Mouse (Mus musculus) CD8-positive naive resting alpha-beta T cell, adult 57 days (primary cell): ENCODE measurements around the gene Tmem222. TPM values are rescaled to one million over a fixed set of nuclear protein-coding genes. Genes with fewer than 3 reads are reported as not detected.

Experiments used
- total RNA-seq: library from RNA; stranded (reverse); gene quantifications from one replicate; pipeline ENCODE4 v1.2.4, GENCODE M21; 2023

Tmem222 gene
- 55.5 TPM for total RNA-seq

GRCm38 (mm10) chr4:133277104-133278026 is at the start of gene Tmem222:
TSS of gene Tmem222 (minus strand) at chr4:133277792.

DNA sequence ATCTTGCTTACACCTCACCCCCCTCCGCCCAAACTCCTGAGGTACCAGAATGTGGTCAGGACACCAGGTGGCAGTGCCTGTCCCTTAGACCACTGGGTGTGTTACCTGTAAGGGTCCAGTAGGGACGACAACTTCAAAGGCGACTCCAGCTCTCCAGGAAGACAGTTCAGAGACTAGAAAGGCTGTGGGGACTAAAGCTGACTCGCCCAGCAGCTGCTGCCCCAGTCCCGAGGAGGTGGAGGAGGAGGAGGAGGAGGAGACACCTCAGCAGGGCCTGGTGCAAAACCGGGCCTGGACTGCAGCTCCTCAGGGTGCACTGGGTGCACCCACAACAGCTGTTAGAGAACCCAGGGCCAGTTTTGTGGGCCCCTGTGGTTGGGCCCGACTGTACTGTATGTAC is 14.7 kb downstream of the Tmem222 start, which contains the start of gene Sytl1:
Gene Sytl1 (minus strand): TSS at position 232 of the 400 bp plus-strand sequence.

DNA sequence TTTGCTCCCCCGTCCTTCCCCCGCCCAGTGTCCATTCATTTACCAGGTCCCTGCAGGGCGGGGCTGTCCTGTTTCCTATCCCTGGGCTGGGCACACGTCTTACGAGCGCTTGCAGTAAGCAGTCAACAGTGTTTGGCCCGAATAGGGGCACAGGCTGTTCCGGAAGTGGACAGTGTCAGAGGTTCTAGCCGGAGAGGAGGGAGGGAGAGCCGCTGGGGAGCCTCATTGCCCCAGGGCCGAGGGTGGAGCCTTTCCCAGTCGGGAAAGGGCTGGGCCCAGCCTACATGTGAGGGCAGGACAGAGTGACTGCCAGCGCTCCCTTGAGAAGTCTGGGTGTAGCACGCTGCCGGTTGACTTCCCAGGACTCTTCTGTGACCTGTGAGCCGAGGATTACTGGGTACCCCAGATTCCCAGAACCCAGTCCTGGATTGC is 37.1 kb downstream of the Tmem222 start, which contains the start of gene Map3k6:
Gene Map3k6 (plus strand): TSS at position 329 of the 432 bp plus-strand sequence.

Other genes starting within 250 kb of the Tmem222 start
- gene Wasf2, start 147.3 kb downstream of the Tmem222 start, total RNA-seq: 231 TPM
- gene Cd164l2, start 65.7 kb downstream of the Tmem222 start, total RNA-seq: not detected
- gene Gpr3, start 65.3 kb downstream of the Tmem222 start, total RNA-seq: not detected
- not detected for gene Map3k6, start 37.0 kb downstream of the Tmem222 start, total RNA-seq
- 32.6 TPM for gene Sytl1, start 14.7 kb downstream of the Tmem222 start, total RNA-seq
- 44.1 TPM for gene Wdtc1, start 75.7 kb upstream of the Tmem222 start, total RNA-seq
- 49.2 TPM for gene Slc9a1, start 91.9 kb upstream of the Tmem222 start, total RNA-seq
- gene Tent5b, start 202.3 kb upstream of the Tmem222 start, total RNA-seq: not detected
- 27.5 TPM for gene Trnp1, start 220.8 kb upstream of the Tmem222 start, total RNA-seq
- gene Kdf1, start 241.2 kb upstream of the Tmem222 start, total RNA-seq: 0.31 TPM